Mouse (Mus musculus) testis, adult 2 months (tissue): ENCODE data around the gene Plgrkt.

Experiments used
- CTCF ChIP-seq: fragments of 200-500 bp; IDR thresholded peaks from 2 replicates; pipeline ENCODE4 v1.5.1; 2012; ENCODE audit warnings: low read depth, mild to moderate bottlenecking, inconsistent platforms, low read length, moderate library complexity; ENCODE audit not compliant: control insufficient read depth, insufficient read depth, insufficient replicate concordance
- POLR2A ChIP-seq: fragments of 200-500 bp; IDR thresholded peaks from 2 replicates; pipeline ENCODE4 v1.6.1; 2012; ENCODE audit warnings: low read depth, mild to moderate bottlenecking, inconsistent platforms, low read length, moderate library complexity; ENCODE audit not compliant: control insufficient read depth

DNA sequence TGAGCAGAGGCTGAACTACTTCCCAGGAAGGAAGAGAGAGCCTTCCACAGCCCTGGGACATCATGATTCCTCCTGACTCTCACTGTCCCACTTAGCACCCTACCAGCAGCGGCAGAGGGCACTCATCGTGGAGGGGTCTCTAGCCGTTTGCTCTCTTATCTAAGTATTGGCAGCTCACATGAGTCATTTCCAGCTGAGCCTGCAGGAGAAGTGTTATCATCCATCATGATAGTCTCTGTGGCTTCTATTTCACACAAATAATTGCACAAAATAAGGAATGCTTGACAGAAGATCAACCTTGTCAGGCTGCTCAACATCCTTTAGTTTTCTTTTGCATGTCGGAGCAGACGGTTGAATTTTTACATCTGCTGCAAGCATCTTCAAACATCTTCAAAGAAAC is 6.9 kb downstream of the Plgrkt start:
- TF ChIP-seq CTCF (no peak), POLR2A (no peak)
